Mouse (Mus musculus): Measurements from ENCODE around the gene Gnb2.

GRCm38 (mm10) chr5:137514811-137515210 lies 18.5 kb downstream of the Gnb2 start:
- TF ChIP-seq CTCF (IDR thresholded peaks at IDR 0.05; ENCODE audit: extremely low read depth, insufficient read depth, insufficient read length, insufficient replicate concordance) (no peak), POLR2A (IDR thresholded peaks at IDR 0.05; ENCODE audit: low read depth, low read length) (no peak)
